26 mouse cellular contexts compared by ENCODE assay signal in genomic region chr4:47347022-47347421, GRCm38 (mm10). TPM values are rescaled to one million over a fixed set of nuclear protein-coding genes. Genes with fewer than 3 reads are reported as not detected.
DNase-seq lines count a peak whose midpoint lies in the region; ATAC-seq and TF ChIP-seq lines count a peak whose summit lies in the region.
"Had no signal": no experiment of that assay in that cellular context is flagged by ENCODE, and none has a peak within 500 bp of the region (broad histone marks: within the 10 kb centered on the region; RNA-seq: fewer than 3 reads in every experiment).

No protein-coding gene starts in this region.

- dilution Hi-C loops in CH12.LX (cut with MboI; ENCODE audit: extremely low pct_ligation_motif_present, extremely low pct_unique_long_range_greater_than_20kb, low sequenced_read_pairs): no loop called here

- in situ Hi-C loops in CH12.LX (cut with MboI; ENCODE audit: low pct_ligation_motif_present, low pct_unique_long_range_greater_than_20kb, low sequenced_read_pairs): loop anchor here (5.0 kb wide), 1 partner anchor 90 kb away; no protein-coding TSS in a partner anchor

- H3K4me2 ChIP-seq in CH12.LX (ENCODE audit: insufficient read depth, low read depth, poor library complexity, severe bottlenecking): no peak overlapping the region
- H3K4me2 ChIP-seq: embryonic facial prominence, embryonic 12.5 days; heart, embryonic 13.5 days; hindbrain, embryonic 14.5 days; liver, embryonic 12.5 days; midbrain, embryonic 12.5 days had no signal

- H3K9ac ChIP-seq in CH12.LX (ENCODE audit: insufficient read depth, low read depth): no peak overlapping the region
- H3K9ac ChIP-seq: embryonic facial prominence, embryonic 12.5 days; heart, embryonic 13.5 days; hindbrain, embryonic 14.5 days; liver, embryonic 12.5 days; liver, postnatal 0 days; midbrain, embryonic 12.5 days had no signal

- peak; percentile 75 for ATAC-seq in granulocyte monocyte progenitor cell, adult 5-6 weeks (replicated peaks; ENCODE audit: poor library complexity, severe bottlenecking)
- peak; percentile 26; the same call in 1 of the 2 replicates for ATAC-seq in megakaryocyte, adult 5-6 weeks (ENCODE audit: poor library complexity, severe bottlenecking)
- ATAC-seq in CD4-positive, CD25-positive, alpha-beta regulatory T cell, adult 4 months: no peak
- ATAC-seq: forebrain, embryonic 14.5 days; liver, embryonic 12.5 days; liver, postnatal 0 days; lung, postnatal 0 days had no signal

- no peaks in the 10 kb centered on the region for H3K36me3 ChIP-seq in CH12.LX (replicated peaks in 1 of 2; ENCODE audit: control insufficient read depth in 1 of 2, insufficient read depth in 1 of 2, low read length in 1 of 2)
- H3K36me3 ChIP-seq: embryonic facial prominence, embryonic 12.5 days; heart, embryonic 13.5 days; liver, embryonic 12.5 days; midbrain, embryonic 12.5 days had no signal

- no peak overlapping the region for H3K4me3 ChIP-seq in CH12.LX (replicated peaks in 1 of 3; ENCODE audit: low read depth in 2 of 3, low read length in 2 of 3, poor library complexity in 1 of 3)
- H3K4me3 ChIP-seq: embryonic facial prominence, embryonic 12.5 days; gastrocnemius, adult 2 months; heart, embryonic 13.5 days; liver, embryonic 12.5 days; megakaryocyte, embryonic 14.5 days; midbrain, embryonic 12.5 days had no signal

- H3K4me1 ChIP-seq in CH12.LX (ENCODE audit: control insufficient read depth in 1 of 2, insufficient read depth in 2 of 2): peaks cover 4 to 40% of the 10 kb centered on the region in 2 experiments

- no peak for TF ChIP-seq EP300 in CH12.LX (IDR thresholded peaks at IDR 0.05; ENCODE audit: low read length)

- H3K27me3 ChIP-seq in CH12.LX (replicated peaks): peaks cover 12% of the 10 kb centered on the region
- H3K27me3 ChIP-seq: embryonic facial prominence, embryonic 12.5 days; heart, embryonic 13.5 days had no signal

- no peak overlapping the region for H3K27ac ChIP-seq in CH12.LX (ENCODE audit: insufficient read depth, low read depth)
- H3K27ac ChIP-seq: embryonic facial prominence, embryonic 12.5 days; gastrocnemius, adult 2 months; heart, embryonic 13.5 days; hindbrain, embryonic 14.5 days; liver, embryonic 12.5 days; midbrain, embryonic 12.5 days had no signal

- no peaks in the 10 kb centered on the region for H3K79me2 ChIP-seq in CH12.LX (replicated peaks; ENCODE audit: control insufficient read depth, extremely low read depth, insufficient read depth, poor library complexity, severe bottlenecking)

- TF ChIP-seq CTCF in CH12.LX (conservative IDR thresholded peaks at IDR 0.05 in 1 of 2, IDR thresholded peaks at IDR 0.05 in 1 of 2; ENCODE audit: low read depth in 2 of 2, low read length in 2 of 2): no peak

- peak; percentile 84 for DNase-seq in 416B (ENCODE audit: low read depth)
- no peak for DNase-seq in CH12.LX (ENCODE audit: extremely low read depth)
- DNase-seq in yolk sac, embryonic 10.5 days (ENCODE audit: low spot score): no peak
- DNase-seq in lung, postnatal 10 days: no peak
- DNase-seq: cerebellum, adult 2 months; cerebellum, postnatal 36 days; embryo, embryonic 11 days; gastrocnemius, adult 2 months; heart, postnatal 10 days; kidney, adult 2 months; kidney, postnatal 4 days; layer of hippocampus, postnatal 36 days; left cerebral cortex, postnatal 4 days; right cerebral cortex, postnatal 14 days had no signal

- TF ChIP-seq RAD21 in CH12.LX (IDR thresholded peaks at IDR 0.05; ENCODE audit: low read depth, low read length): no peak

- no peak for TF ChIP-seq POLR2A in CH12.LX (IDR thresholded peaks at IDR 0.05; ENCODE audit: low read depth, low read length)

- peaks cover 2% of the 10 kb centered on the region for H3K9me3 ChIP-seq in CH12.LX (replicated peaks; ENCODE audit: low read length)
- H3K9me3 ChIP-seq: embryonic facial prominence, embryonic 12.5 days; heart, embryonic 13.5 days; liver, embryonic 12.5 days; megakaryocyte, embryonic 14.5 days; midbrain, embryonic 12.5 days had no signal

TF ChIP-seq in CH12.LX, 34 proteins besides CTCF, POLR2A, EP300 and RAD21:
- TF ChIP-seq BHLHE40 (IDR thresholded peaks at IDR 0.05; ENCODE audit: low read depth, low read length): peak; percentile 85
- TF ChIP-seq MAX (IDR thresholded peaks at IDR 0.05; ENCODE audit: low read length): peak; percentile 32; the same call in 1 of the 2 replicates
- TF ChIP-seq IRF4 (IDR thresholded peaks at IDR 0.05; ENCODE audit: low read depth, low read length): 0 out of 2 replicates have a peak, but pooled peaks have one; percentile 7
- TF ChIP-seq HCFC1 (IDR thresholded peaks at IDR 0.05; ENCODE audit: low read depth, low read length): no peak

RNA-seq across cellular contexts. Expression of gene Tgfbr1, which starts 6.0 kb away (rescaled TPM):
- total RNA-seq in CH12.LX (2012; rRNA removed): 3.4 and 5.0 TPM in 2 replicates
- total RNA-seq in CH12.LX (2014; rRNA removed): 8.7 and 10.1 TPM in 2 replicates
- 5.9 and 7.0 TPM in 2 replicates for polyA plus RNA-seq in CH12.LX (2012; ENCODE audit: insufficient read length, low read depth)
- 14.0 and 18.4 TPM in 2 replicates for total RNA-seq in granulocyte monocyte progenitor cell, adult 5-6 weeks (2014; fragmentation: Nextera tagmentation)
- total RNA-seq in granulocyte monocyte progenitor cell, adult 5-6 weeks (2017): 19.1 and 21.8 TPM in 2 replicates
- 22.9 and 25.3 TPM in 2 replicates for total RNA-seq in megakaryocyte, adult 5-6 weeks (2015)
- 27.8 and 32.9 TPM in 2 replicates for total RNA-seq in megakaryocyte, adult 5-6 weeks (2017)
- polyA plus RNA-seq in CD4-positive, CD25-positive, alpha-beta regulatory T cell, adult 4 months (2017; shearing (Covaris generic)): 10 to 100 TPM; 33.6 to 39.2 TPM
